Mouse (Mus musculus) megakaryocyte progenitor cell, adult 5-6 weeks (primary cell): ENCODE results near the gene Lmx1b. TPM values are rescaled to one million over a fixed set of nuclear protein-coding genes. Genes with fewer than 3 reads are reported as not detected.

Source experiments
- ATAC-seq: replicated peaks from 2 replicates; pipeline ENCODE4 v1.8.0; 2016; ENCODE audit warnings: mild to moderate bottlenecking, moderate TSS enrichment, inconsistent platforms; ENCODE audit not compliant: poor library complexity
- total RNA-seq, 2 experiments: library from RNA; stranded (forward) in 1 of 2; stranded (reverse) in 1 of 2; fragments of 157-497, 149-512 nt in 1 of 2; fragments of 200-1000 nt in 1 of 2; gene quantifications; 2 replicates each; pipeline versions ENCODE4 v1.2.3 to v1.2.4; 2015 to 2017

Lmx1b gene
- total RNA-seq, 2 experiments from 2014 or later, result not detected

DNA sequence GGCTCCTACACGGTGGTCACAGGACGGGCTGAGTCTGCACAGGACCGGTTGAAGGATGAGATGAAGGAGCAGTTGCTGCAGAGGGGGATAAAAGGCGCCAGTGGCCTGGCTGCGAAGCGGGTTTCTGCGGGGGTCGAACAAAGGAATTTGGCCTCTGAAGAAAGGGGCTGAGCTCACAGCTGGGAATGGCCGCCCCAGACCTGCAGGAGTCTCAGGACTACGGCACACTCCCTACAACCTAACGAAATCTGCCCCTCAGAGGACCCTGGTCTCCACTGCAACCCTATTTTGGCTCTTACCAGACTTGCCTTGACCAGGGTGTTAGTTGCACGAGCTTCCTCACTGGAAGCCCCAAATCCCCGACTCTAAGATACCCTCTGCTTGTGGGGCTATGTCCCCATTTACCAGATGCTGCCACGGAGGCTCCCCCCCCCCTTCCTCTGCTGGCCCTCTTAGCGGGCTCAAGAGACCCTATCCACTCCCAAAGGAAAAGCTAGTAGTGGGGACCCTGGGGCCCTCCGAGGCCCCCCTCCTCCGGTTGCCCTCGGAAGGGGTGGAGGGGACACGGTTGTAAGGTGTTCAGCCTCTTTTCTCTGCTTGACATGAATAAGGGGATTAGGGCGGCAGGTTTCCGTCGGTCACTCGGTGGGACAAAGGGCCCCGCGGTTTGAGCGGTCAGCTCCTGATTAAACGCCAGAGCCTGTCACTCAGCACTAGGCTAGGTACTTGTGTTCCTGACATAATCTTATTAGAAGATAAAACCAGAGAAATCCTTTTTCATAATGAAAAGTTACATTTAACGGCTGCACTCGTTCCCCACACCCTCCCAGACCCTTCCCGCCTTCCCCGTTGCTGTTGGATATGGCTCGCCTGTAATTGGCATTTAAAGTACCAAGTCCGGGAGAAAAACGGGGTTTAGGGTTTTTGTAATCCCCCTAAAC lies 10.0 kb downstream of the Lmx1b start:
- ATAC-seq, result no peak

DNA sequence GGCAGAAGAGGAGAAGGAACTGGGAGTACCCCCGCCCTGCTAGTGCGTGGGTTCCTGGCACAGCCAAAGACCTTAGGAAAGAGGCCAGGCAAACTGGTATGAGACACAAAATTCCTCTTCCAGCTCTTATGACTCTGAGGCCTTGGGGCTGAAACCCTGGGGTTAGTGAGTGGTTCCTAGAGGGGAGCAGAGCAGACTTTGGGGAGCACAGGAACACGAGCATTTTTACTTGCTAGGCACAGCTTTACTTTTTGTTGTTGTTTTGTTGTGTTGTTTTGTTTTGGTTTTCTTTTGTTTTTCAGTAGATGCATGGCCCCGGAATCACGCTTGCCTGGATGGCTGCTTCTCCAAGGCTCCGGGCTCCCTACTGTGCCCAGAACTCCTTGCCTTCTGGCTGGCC lies 10.7 kb downstream of the Lmx1b start:
- no peak for ATAC-seq

- ATAC-seq, result no peak
Observed at GRCm38 (mm10) chr2:33628791-33629190, 11.5 kb downstream of the Lmx1b start.

- no peak for ATAC-seq
Observed at GRCm38 (mm10) chr2:33627058-33627375, 13.3 kb downstream of the Lmx1b start.

DNA sequence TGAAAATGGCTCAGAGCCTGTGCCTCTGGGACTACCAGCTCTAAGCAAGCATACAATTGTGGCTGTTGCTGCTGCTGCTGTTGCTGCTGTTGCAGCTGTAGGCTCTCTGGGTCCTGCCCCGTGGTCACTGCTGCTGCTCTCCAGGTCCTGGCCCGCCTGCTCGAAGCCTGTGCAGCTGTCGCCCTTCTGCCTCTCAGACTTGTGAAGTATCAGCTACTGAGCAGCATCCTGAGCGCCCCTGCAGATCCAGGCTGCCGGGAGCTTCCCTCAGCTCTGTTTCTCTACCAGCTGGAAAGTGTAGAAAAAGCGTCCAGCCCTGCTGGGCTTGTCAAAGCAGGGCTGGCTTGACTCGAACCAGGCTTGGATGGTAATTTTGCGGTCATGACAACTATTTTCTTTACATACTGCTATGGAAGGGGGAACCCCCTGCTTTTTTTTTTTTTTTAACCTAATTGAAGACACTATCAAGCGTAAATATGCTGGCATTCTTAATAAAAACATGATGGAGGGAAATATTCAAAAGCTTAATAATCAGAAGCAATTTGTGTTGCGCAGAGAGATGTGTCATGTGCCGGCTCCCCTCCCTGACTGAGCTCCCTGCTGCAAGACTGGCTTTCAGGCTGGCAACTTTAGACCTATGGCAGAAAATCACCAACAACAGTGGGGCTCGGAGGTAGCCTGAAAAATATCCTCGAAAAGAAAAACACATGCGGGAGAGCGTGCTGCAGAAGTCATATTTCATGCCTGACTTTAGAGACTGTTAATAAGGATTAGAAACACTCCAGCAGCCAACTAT lies 13.9 kb downstream of the Lmx1b start:
- ATAC-seq, result no peak

- no peak for ATAC-seq
Observed at GRCm38 (mm10) chr2:33617670-33618069, 22.6 kb downstream of the Lmx1b start.

GRCm38 (mm10) chr2:33616411-33616843 lies 23.9 kb downstream of the Lmx1b start:
- ATAC-seq, result no peak

GRCm38 (mm10) chr2:33615843-33616344 lies 24.4 kb downstream of the Lmx1b start:
- no peak for ATAC-seq

DNA sequence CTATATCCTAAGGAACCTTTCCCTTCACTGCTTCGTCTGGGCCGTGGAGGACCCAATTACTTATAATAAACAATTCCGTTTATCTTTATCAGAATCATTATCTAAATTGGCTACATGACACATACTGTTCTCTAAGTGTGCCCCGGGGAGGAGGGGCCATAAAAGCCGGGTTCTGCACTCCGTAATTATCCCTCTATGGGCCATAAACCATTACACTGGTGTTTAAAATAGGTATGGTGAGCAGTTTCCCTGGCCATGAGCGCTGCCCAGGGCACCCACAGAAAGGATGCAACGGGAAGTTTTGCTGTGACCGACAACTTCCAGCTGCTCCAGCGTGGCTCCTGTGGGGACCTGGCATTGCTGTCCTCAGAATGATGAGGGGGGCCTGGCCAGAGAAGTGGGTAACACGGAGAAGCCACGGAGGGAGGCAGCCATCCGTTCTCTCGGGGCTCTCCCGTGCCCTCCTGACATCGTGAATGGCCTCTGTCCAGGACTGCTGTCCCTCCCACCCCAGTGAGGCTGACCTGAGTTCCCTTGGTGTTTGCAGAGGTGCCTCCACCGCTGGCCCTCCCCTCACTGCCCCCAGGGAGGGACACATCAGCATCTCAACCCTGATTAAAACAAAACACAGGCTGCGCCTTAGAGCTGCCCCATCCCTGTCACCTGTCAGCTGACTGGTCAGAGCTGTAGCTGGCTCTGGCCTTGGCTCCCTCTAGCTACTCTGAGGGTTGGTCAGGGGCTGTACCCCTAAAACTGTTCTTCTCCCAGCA lies 34.6 kb downstream of the Lmx1b start:
- ATAC-seq, result no peak

GRCm38 (mm10) chr2:33604846-33605486 lies 35.3 kb downstream of the Lmx1b start:
- no peak for ATAC-seq

GRCm38 (mm10) chr2:33600520-33600919 lies 39.8 kb downstream of the Lmx1b start:
- ATAC-seq, result no peak

DNA sequence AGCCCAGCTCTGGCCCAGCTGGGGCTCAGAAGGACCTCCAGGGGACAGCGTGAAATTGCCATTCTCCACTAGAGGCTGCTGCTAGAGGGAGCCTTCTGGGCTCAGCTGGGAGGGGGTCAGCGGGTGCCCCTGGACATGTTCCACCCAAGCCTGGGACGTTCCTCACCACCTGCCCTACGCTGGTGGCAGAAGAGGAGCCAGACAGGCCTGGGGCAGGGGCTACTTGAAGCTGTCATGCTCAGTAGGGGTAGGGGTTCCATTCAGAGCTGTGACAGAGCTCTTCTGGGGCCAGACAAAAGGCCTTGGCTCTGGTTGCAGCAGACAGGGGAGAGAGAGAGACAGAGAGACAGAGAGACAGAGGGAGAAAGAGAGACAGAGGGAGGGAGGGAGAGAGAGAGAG lies 42.9 kb downstream of the Lmx1b start:
- ATAC-seq, result no peak

DNA sequence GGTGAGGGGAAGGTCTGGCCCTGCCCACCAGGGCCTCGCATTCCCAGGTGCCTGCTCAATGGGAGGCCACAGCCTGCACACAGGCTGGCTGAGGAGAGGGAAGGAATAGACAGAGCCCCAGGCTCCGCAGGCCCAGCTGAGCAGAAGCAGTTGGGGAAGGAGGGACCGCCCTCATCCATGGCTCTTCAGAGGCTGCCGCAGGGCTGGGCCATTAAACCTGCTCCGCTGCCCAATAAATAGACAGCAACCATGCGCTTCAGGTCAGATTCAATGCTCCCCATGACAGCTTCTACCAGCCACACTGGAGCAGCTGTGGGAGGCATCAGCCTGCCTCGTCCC lies 45.3 kb downstream of the Lmx1b start:
- no peak for ATAC-seq

DNA sequence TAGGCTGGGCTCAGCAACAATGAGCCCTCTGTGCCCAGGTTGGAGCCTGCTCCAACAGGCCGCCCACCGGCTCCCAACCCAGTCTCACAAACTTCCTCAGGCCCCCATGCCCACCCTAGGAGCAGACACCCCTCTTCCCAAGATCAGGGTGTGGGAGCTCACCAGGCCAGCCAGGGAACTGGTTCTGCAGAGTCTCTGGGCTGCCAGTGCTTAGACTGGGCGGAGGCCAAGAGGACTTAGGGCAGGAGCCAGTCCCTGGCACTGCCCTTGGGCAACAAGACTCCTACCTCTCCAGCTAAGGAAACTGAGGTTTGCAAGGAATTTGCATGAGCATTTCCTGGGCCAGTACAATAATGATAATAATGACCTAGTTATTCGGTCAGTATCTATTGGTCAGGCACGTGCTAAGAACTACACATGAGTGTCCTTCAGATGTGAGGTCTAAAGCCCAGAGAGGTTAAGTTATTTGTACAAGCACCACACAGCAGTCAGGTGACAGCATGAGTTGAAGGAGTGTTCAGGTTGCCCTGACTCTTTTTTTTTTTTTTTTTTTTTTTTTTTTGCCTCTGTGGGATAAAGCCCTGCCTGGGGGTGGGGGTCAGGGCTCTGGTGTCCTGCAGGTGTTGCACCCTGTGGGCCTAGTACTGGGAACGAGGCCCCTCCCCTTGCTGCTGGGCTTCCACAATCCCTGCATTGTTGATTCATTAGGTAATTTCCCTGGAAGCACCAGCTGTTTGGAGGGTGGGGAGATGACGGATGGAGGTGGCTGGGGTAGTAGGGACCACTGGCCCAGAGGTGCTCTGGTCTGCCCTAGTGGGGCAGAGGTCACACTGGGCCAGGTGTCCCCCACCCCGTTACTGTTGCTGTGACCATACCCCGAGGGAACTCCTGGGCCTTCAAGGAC lies 45.9 kb downstream of the Lmx1b start:
- no peak for ATAC-seq

DNA sequence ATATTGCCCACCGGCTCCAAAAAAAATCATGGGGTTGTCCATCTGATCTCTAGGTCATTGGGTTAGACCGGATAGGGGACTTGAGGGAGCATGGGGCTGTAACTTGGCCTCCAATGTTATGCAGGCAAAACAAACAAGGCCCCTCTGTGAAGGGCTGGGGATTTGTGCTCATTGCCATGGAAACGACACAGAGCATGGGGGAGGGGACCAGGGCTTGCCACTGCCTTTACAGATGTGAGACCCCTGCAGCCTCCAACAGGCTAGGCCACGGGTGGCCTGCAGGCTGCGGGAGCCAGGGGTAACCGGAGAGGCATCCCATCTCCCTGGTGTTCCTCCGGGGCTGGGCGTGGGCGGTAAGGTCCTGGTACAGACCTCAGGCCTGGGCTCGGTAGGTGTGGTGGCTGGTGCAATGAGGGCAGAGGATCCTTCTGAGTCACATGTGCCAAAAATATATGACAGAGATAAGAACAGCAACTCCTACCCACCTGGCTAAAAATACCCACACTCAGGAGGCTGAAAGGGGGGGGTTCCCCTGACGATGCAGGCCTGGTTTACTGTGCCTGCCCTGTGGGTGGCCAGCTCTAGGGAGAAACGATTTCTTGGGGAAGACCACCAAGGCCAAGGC lies 47.3 kb downstream of the Lmx1b start:
- no peak for ATAC-seq

- ATAC-seq, result no peak
Observed at GRCm38 (mm10) chr2:33589280-33589679, 51.0 kb downstream of the Lmx1b start.

DNA sequence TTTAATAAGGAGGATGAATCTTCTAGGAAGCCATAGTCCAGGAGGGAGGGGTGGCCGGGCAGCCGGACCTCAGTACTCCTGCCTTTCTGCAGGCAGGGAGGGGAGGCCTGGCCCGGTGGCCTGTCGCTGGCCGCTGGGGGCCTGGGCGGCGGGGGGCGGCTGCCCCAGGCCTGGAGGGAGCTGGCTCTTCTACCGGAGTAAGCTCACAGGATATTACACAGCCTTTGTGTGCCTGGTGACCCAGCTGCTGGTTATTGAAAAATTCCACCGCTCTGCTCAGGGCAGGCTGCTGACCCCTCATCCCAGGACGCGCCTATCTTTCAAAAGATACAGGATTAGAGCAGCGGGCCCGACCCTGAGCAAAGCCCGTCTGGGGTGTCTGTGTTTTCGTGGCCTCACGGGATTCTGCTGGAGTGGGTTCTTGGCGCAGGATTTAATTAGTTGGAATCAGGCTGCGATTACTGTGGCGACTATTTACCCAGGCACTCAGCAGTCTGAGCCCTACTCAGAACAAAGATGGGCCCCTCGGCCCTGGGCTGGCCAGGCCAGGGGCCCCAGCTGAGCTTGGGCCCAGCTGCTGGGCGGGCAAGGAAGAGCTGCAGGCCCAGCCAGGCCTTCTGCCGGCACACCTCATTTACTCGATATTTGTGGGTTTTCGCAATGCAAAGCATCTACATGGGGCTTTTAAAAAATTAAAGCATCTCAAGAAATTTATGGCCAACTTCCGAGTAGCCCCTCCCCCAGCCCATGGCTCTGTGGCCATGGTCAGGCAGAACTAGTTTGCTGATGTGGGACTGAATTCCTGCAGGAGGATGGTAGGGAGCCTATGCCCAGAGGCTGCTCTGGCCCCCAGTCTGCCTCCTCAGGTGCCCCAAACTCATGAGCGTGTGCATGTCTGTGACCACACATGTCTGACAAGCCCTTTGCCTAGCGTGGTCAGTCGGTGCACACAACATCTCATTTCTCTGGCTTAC lies 55.1 kb downstream of the Lmx1b start:
- no peak for ATAC-seq

DNA sequence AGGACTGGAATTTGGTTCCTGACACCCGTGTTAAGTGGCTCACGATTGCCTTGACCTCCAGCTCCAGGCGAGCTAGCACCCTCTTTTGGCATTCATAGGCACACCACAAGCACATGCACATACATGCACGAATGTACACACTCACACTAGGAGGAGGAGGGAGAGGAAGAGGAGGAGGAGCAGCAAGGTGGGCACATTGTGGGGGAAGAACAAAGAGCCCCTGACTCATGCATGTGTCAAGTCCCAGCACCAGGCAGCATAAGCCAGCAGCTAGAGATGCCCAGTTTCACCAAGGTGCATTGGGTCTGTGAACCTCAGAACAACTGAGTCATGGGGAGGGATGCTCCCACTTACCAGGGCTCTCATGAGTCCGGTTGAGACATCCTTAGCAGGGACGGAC lies 56.5 kb downstream of the Lmx1b start:
- no peak for ATAC-seq
